Mouse (Mus musculus): Measurements from ENCODE around the gene Senp5. TPM values are rescaled to one million over a fixed set of nuclear protein-coding genes. Genes with fewer than 3 reads are reported as not detected.
A peak's percentile ranks its signal among the peaks of the same experiment; 100 is the strongest.

Gene Senp5
- polyA plus RNA-seq, 1 experiment from 2014 or later, result 3.7 TPM

- peaks cover 21% of the 10 kb centered on the region for H3K4me1 ChIP-seq (ENCODE audit: insufficient read depth)
- WGBS (ENCODE audit: insufficient replicate concordance), result 84% methylated on average over 6 of the region's 6 CpGs
These were observed 57.7 kb downstream of the Senp5 start for GRCm38 (mm10) chr16:31945372-31945771.

GRCm38 (mm10) chr16:31944698-31945255 lies 58.3 kb downstream of the Senp5 start:
- Histone ChIP-seq H3K27ac (ENCODE audit: low read depth) (no peak overlapping the region), H3K27me3 (ENCODE audit: insufficient read depth, low read length) (no peaks in the 10 kb centered on the region), H3K9ac (replicated peaks) (no peak overlapping the region), H3K9me3 (ENCODE audit: low read length) (no peaks in the 10 kb centered on the region), H3K4me1 (ENCODE audit: insufficient read depth) (peaks cover 21% of the 10 kb centered on the region), H3K4me2 (ENCODE audit: low read depth, low read length) (no peak overlapping the region), H3K4me3 (ENCODE audit: low read depth, low read length) (no peak overlapping the region), H3K36me3 (replicated peaks; ENCODE audit: insufficient read depth, low read length) (0 out of 2 replicates have a peak, but pooled peaks cover 2% of the 10 kb centered on the region)
- ATAC-seq (no peak), DNase-seq (no peak)
- 79% methylated on average over 12 of the region's 12 CpGs for WGBS (ENCODE audit: insufficient replicate concordance)
- TF ChIP-seq EP300 (IDR thresholded peaks at IDR 0.05; ENCODE audit: low read depth) (no peak), CTCF (IDR thresholded peaks at IDR 0.05; ENCODE audit: low read depth) (no peak)

More at GRCm38 (mm10) chr16:31945372-31945771, 57.7 kb downstream of the Senp5 start:
- Histone ChIP-seq H3K27ac (ENCODE audit: low read depth) (no peak overlapping the region), H3K36me3 (replicated peaks; ENCODE audit: insufficient read depth, low read length) (0 out of 2 replicates have a peak, but pooled peaks cover 2% of the 10 kb centered on the region), H3K27me3 (ENCODE audit: insufficient read depth, low read length) (no peaks in the 10 kb centered on the region), H3K9me3 (ENCODE audit: low read length) (no peaks in the 10 kb centered on the region), H3K4me3 (ENCODE audit: low read depth, low read length) (no peak overlapping the region), H3K9ac (replicated peaks) (no peak overlapping the region), H3K4me2 (ENCODE audit: low read depth, low read length) (no peak overlapping the region)
- no peak for ATAC-seq
- no peak for TF ChIP-seq EP300 (IDR thresholded peaks at IDR 0.05; ENCODE audit: low read depth)
- DNase-seq, result no peak

GRCm38 (mm10) chr16:31943980-31944379 lies 59.1 kb downstream of the Senp5 start:
- peak; percentile 15; the same call in 1 of the 2 replicates for ATAC-seq

GRCm38 (mm10) chr16:31940586-31940985 lies 62.5 kb downstream of the Senp5 start:
- DNase-seq, result no peak
- H3K27ac ChIP-seq (ENCODE audit: low read depth), result no peak overlapping the region
- H3K4me3 ChIP-seq (ENCODE audit: low read depth, low read length), result no peak overlapping the region
- 0 out of 2 replicates have a peak, but pooled peaks have one; percentile 22 for ATAC-seq
- H3K36me3 ChIP-seq (replicated peaks; ENCODE audit: insufficient read depth, low read length), result 0 out of 2 replicates have a peak, but pooled peaks cover 2% of the 10 kb centered on the region
- H3K9me3 ChIP-seq (ENCODE audit: low read length), result no peaks in the 10 kb centered on the region
- 48% methylated on average over 2 of the region's 2 CpGs for WGBS (ENCODE audit: insufficient replicate concordance)
- H3K27me3 ChIP-seq (ENCODE audit: insufficient read depth, low read length), result peaks cover 3% of the 10 kb centered on the region
- TF ChIP-seq CTCF (IDR thresholded peaks at IDR 0.05; ENCODE audit: low read depth), result no peak
- no peak for TF ChIP-seq EP300 (IDR thresholded peaks at IDR 0.05; ENCODE audit: low read depth)
- no peaks in the 10 kb centered on the region for H3K4me1 ChIP-seq (ENCODE audit: insufficient read depth)
- no peak overlapping the region for H3K9ac ChIP-seq (replicated peaks)
- no peak overlapping the region for H3K4me2 ChIP-seq (ENCODE audit: low read depth, low read length)

More at GRCm38 (mm10) chr16:31943980-31944379, 59.1 kb downstream of the Senp5 start:
- TF ChIP-seq CTCF (IDR thresholded peaks at IDR 0.05; ENCODE audit: low read depth) (peak; percentile 91), EP300 (IDR thresholded peaks at IDR 0.05; ENCODE audit: low read depth) (no peak)
- Histone ChIP-seq H3K4me2 (ENCODE audit: low read depth, low read length) (no peak overlapping the region), H3K27ac (ENCODE audit: low read depth) (no peak overlapping the region), H3K4me3 (ENCODE audit: low read depth, low read length) (no peak overlapping the region), H3K4me1 (ENCODE audit: insufficient read depth) (peaks cover 15% of the 10 kb centered on the region), H3K36me3 (replicated peaks; ENCODE audit: insufficient read depth, low read length) (0 out of 2 replicates have a peak, but pooled peaks cover 2% of the 10 kb centered on the region), H3K9ac (replicated peaks) (no peak overlapping the region), H3K27me3 (ENCODE audit: insufficient read depth, low read length) (no peaks in the 10 kb centered on the region), H3K9me3 (ENCODE audit: low read length) (no peaks in the 10 kb centered on the region)
- WGBS (ENCODE audit: insufficient replicate concordance), result 5% methylated on average over 10 of the region's 10 CpGs
- peak; percentile 86 for DNase-seq

- no peak for ATAC-seq
- no peak for DNase-seq
- H3K4me2 ChIP-seq (ENCODE audit: low read depth, low read length), result no peak overlapping the region
- no peaks in the 10 kb centered on the region for H3K36me3 ChIP-seq (replicated peaks; ENCODE audit: insufficient read depth, low read length)
- no peak overlapping the region for H3K4me3 ChIP-seq (ENCODE audit: low read depth, low read length)
- no peaks in the 10 kb centered on the region for H3K9me3 ChIP-seq (ENCODE audit: low read length)
- peaks cover 8% of the 10 kb centered on the region for H3K4me1 ChIP-seq (ENCODE audit: insufficient read depth)
- TF ChIP-seq EP300 (IDR thresholded peaks at IDR 0.05; ENCODE audit: low read depth) (no peak), CTCF (IDR thresholded peaks at IDR 0.05; ENCODE audit: low read depth) (no peak)
- peaks cover 20% of the 10 kb centered on the region for H3K27me3 ChIP-seq (ENCODE audit: insufficient read depth, low read length)
- WGBS (ENCODE audit: insufficient replicate concordance), result 47% methylated on average over 6 of the region's 6 CpGs
- H3K9ac ChIP-seq (replicated peaks), result no peak overlapping the region
- H3K27ac ChIP-seq (ENCODE audit: low read depth), result no peak overlapping the region
These were observed 64.2 kb downstream of the Senp5 start for GRCm38 (mm10) chr16:31938856-31939255.

GRCm38 (mm10) chr16:31936568-31936967 lies 66.5 kb downstream of the Senp5 start:
- Histone ChIP-seq H3K4me2 (ENCODE audit: low read depth, low read length) (no peak overlapping the region), H3K9me3 (ENCODE audit: low read length) (no peaks in the 10 kb centered on the region), H3K9ac (replicated peaks) (no peak overlapping the region), H3K27ac (ENCODE audit: low read depth) (no peak overlapping the region), H3K4me1 (ENCODE audit: insufficient read depth) (peaks cover 16% of the 10 kb centered on the region), H3K27me3 (ENCODE audit: insufficient read depth, low read length) (peaks cover 29% of the 10 kb centered on the region), H3K36me3 (replicated peaks; ENCODE audit: insufficient read depth, low read length) (no peaks in the 10 kb centered on the region), H3K4me3 (ENCODE audit: low read depth, low read length) (no peak overlapping the region)
- DNase-seq, result no peak
- 86% methylated on average over 4 of the region's 4 CpGs for WGBS (ENCODE audit: insufficient replicate concordance)
- TF ChIP-seq EP300 (IDR thresholded peaks at IDR 0.05; ENCODE audit: low read depth) (no peak), CTCF (IDR thresholded peaks at IDR 0.05; ENCODE audit: low read depth) (0 out of 2 replicates have a peak, but pooled peaks have one; percentile 4)
- no peak for ATAC-seq

Measured in liver, postnatal 0 days (tissue).